Mouse (Mus musculus) leukemia stem cell, adult 10-12 weeks (primary cell): ENCODE data around the gene Gabra6. TPM values are rescaled to one million over a fixed set of nuclear protein-coding genes. Genes with fewer than 3 reads are reported as not detected.

Experiments
- polyA plus RNA-seq: library from polyadenylated mRNA; stranded (reverse); fragments of >175 nt; gene quantifications from 2 replicates; pipeline ENCODE4 v1.2.3, GENCODE M21; 2012; ENCODE audit warnings: low replicate concordance

Gabra6 gene
- not detected in 2 replicates for polyA plus RNA-seq

GRCm38 (mm10) chr11:42320882-42321281 lies at the start of gene Gabra6:
Gene Gabra6, minus strand, starts transcription at chr11:42321072.

Other genes starting within 250 kb of the Gabra6 start
- not detected in 2 replicates for gene Gabra1, start 138.1 kb downstream of the Gabra6 start, polyA plus RNA-seq
- 0.08 TPM in 1 of 2 replicates, not detected in the other for gene Gabrb2, start 98.7 kb upstream of the Gabra6 start, polyA plus RNA-seq